Mouse (Mus musculus): ENCODE measurements around the gene Treml2. TPM values are rescaled to one million over a fixed set of nuclear protein-coding genes. Genes with fewer than 3 reads are reported as not detected.
"Not testable (repeated sequence)": the region's sequence is repeated elsewhere in the genome, so short reads cannot be mapped to it uniquely, and the experiment has no call there.

Gene Treml2
- polyA plus RNA-seq, 1 experiment from 2014 or later, result not detected

- Histone ChIP-seq H3K4me1 (replicated peaks; ENCODE audit: control insufficient read depth, insufficient read depth, low read length) (no peaks in the 10 kb centered on the region), H3K27ac (ENCODE audit: low read length) (no peak overlapping the region), H3K4me2 (ENCODE audit: low read length) (no peak overlapping the region), H3K9ac (replicated peaks; ENCODE audit: low read depth, low read length) (no peak overlapping the region), H3K27me3 (replicated peaks; ENCODE audit: control insufficient read depth, insufficient read depth, low read length) (no peaks in the 10 kb centered on the region), H3K9me3 (ENCODE audit: control insufficient read depth, low read length) (no peaks in the 10 kb centered on the region), H3K4me3 (replicated peaks; ENCODE audit: low read length) (no peak overlapping the region), H3K36me3 (ENCODE audit: control insufficient read depth, insufficient read depth) (no peaks in the 10 kb centered on the region)
- ATAC-seq, result no peak
- WGBS, result 76% methylated on average over 2 of the region's 2 CpGs
These were observed 12.8 kb downstream of the Treml2 start for GRCm38 (mm10) chr17:48312124-48312523.

DNA sequence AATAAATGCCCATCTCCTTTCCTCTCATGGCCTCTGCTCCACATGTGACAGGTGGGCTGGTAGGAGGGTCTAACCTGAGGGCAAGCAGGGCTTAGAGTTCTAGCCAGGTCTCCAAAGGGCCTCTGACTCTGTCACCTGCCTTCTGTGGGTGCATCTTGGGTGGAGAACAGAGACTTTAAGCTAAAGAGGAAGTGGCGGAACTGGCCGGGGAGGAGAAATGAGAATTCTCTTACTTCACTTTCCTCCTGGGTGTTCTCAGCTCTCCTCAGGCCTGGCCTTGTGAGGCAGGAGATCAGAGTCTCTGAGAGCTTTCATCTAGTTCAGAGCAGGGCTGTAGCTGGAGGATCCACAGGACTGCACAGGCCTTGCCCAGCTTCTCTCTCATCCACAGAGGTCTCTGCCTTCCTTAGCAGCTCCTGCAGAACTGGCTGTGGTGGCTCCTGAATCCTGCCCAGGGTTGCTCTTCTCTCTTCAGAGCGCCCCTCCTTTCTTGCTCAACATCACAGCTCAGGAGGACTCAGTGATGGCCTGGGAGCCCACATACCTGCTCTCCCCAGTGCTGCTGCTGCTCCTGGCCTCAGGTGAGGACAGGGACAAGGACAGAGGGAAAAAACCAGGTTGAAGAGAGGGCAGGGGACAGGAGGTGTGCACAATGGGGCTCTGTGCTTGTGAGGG is 16.7 kb downstream of the Treml2 start, which contains the start of gene B430306N03Rik:
Gene B430306N03Rik (plus strand): TSS at position 237 of the 675 bp plus-strand sequence.
- not testable (repeated sequence) for H3K4me2 ChIP-seq (ENCODE audit: low read length); H3K9me3 ChIP-seq (ENCODE audit: control insufficient read depth, low read length); H3K36me3 ChIP-seq (ENCODE audit: control insufficient read depth, insufficient read depth); H3K4me1 ChIP-seq (replicated peaks; ENCODE audit: control insufficient read depth, insufficient read depth, low read length); H3K27me3 ChIP-seq (replicated peaks; ENCODE audit: control insufficient read depth, insufficient read depth, low read length); H3K4me3 ChIP-seq (replicated peaks; ENCODE audit: low read length); H3K27ac ChIP-seq (ENCODE audit: low read length); H3K9ac ChIP-seq (replicated peaks; ENCODE audit: low read depth, low read length); ATAC-seq
- WGBS, result 88% methylated on average over 3 of the region's 3 CpGs

DNA sequence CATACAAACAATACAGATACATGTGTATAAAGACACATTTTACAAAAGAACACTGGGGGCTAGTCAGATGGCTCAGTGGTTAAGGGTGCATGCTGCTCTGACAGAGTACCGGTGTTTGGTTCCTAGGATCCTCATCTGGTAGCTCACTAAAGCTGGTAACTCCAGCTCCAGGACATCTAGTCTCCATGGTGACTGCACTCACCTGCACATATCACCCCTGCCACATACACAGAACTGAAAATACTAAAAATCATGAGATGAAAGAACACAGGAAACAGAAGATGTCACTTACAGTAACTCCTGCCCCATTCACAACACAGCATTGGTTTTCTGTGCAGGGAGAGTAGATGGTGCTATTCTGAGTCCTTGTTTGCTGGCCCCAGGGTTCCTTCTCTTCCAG is 19.4 kb downstream of the Treml2 start:
- Histone ChIP-seq H3K9ac (replicated peaks; ENCODE audit: low read depth, low read length) (no peak overlapping the region), H3K27me3 (replicated peaks; ENCODE audit: control insufficient read depth, insufficient read depth, low read length) (no peaks in the 10 kb centered on the region), H3K4me3 (replicated peaks; ENCODE audit: low read length) (no peak overlapping the region), H3K4me1 (replicated peaks; ENCODE audit: control insufficient read depth, insufficient read depth, low read length) (no peaks in the 10 kb centered on the region), H3K9me3 (ENCODE audit: control insufficient read depth, low read length) (no peaks in the 10 kb centered on the region), H3K4me2 (ENCODE audit: low read length) (no peak overlapping the region), H3K36me3 (ENCODE audit: control insufficient read depth, insufficient read depth) (no peaks in the 10 kb centered on the region), H3K27ac (ENCODE audit: low read length) (no peak overlapping the region)
- no peak for ATAC-seq
- 88% methylated on average over 1 of the region's 1 CpGs for WGBS

GRCm38 (mm10) chr17:48321279-48321678 is 22.0 kb downstream of the Treml2 start:
- no peak overlapping the region for H3K4me2 ChIP-seq (ENCODE audit: low read length)
- H3K4me3 ChIP-seq (replicated peaks; ENCODE audit: low read length), result no peak overlapping the region
- 89% methylated on average over 2 of the region's 2 CpGs for WGBS
- no peaks in the 10 kb centered on the region for H3K27me3 ChIP-seq (replicated peaks; ENCODE audit: control insufficient read depth, insufficient read depth, low read length)
- no peaks in the 10 kb centered on the region for H3K4me1 ChIP-seq (replicated peaks; ENCODE audit: control insufficient read depth, insufficient read depth, low read length)
- H3K9me3 ChIP-seq (ENCODE audit: control insufficient read depth, low read length), result no peaks in the 10 kb centered on the region
- no peaks in the 10 kb centered on the region for H3K36me3 ChIP-seq (ENCODE audit: control insufficient read depth, insufficient read depth)
- no peak overlapping the region for H3K9ac ChIP-seq (replicated peaks; ENCODE audit: low read depth, low read length)
- no peak for ATAC-seq
- H3K27ac ChIP-seq (ENCODE audit: low read length), result no peak overlapping the region

- Histone ChIP-seq H3K9ac (replicated peaks; ENCODE audit: low read depth, low read length) (no peak overlapping the region), H3K4me3 (replicated peaks; ENCODE audit: low read length) (no peak overlapping the region), H3K9me3 (ENCODE audit: control insufficient read depth, low read length) (no peaks in the 10 kb centered on the region), H3K27ac (ENCODE audit: low read length) (no peak overlapping the region), H3K4me1 (replicated peaks; ENCODE audit: control insufficient read depth, insufficient read depth, low read length) (no peaks in the 10 kb centered on the region), H3K36me3 (ENCODE audit: control insufficient read depth, insufficient read depth) (no peaks in the 10 kb centered on the region), H3K4me2 (ENCODE audit: low read length) (no peak overlapping the region), H3K27me3 (replicated peaks; ENCODE audit: control insufficient read depth, insufficient read depth, low read length) (no peaks in the 10 kb centered on the region)
- ATAC-seq, result no peak
- 67% methylated on average over 3 of the region's 3 CpGs for WGBS
These were observed 23.9 kb downstream of the Treml2 start for GRCm38 (mm10) chr17:48323236-48323635.

GRCm38 (mm10) chr17:48324258-48324657 is 25.0 kb downstream of the Treml2 start:
- WGBS, result 97% methylated on average over 5 of the region's 5 CpGs
- Histone ChIP-seq H3K9ac (replicated peaks; ENCODE audit: low read depth, low read length) (no peak overlapping the region), H3K27me3 (replicated peaks; ENCODE audit: control insufficient read depth, insufficient read depth, low read length) (no peaks in the 10 kb centered on the region), H3K4me2 (ENCODE audit: low read length) (no peak overlapping the region), H3K4me3 (replicated peaks; ENCODE audit: low read length) (no peak overlapping the region), H3K36me3 (ENCODE audit: control insufficient read depth, insufficient read depth) (no peaks in the 10 kb centered on the region), H3K9me3 (ENCODE audit: control insufficient read depth, low read length) (no peaks in the 10 kb centered on the region), H3K4me1 (replicated peaks; ENCODE audit: control insufficient read depth, insufficient read depth, low read length) (no peaks in the 10 kb centered on the region), H3K27ac (ENCODE audit: low read length) (no peak overlapping the region)
- no peak for ATAC-seq

GRCm38 (mm10) chr17:48325093-48325492 is 25.8 kb downstream of the Treml2 start:
- H3K27me3 ChIP-seq (replicated peaks; ENCODE audit: control insufficient read depth, insufficient read depth, low read length), result no peaks in the 10 kb centered on the region
- H3K4me2 ChIP-seq (ENCODE audit: low read length), result no peak overlapping the region
- no peak overlapping the region for H3K27ac ChIP-seq (ENCODE audit: low read length)
- no peak overlapping the region for H3K9ac ChIP-seq (replicated peaks; ENCODE audit: low read depth, low read length)
- no peak for ATAC-seq
- H3K36me3 ChIP-seq (ENCODE audit: control insufficient read depth, insufficient read depth), result no peaks in the 10 kb centered on the region
- no peaks in the 10 kb centered on the region for H3K4me1 ChIP-seq (replicated peaks; ENCODE audit: control insufficient read depth, insufficient read depth, low read length)
- no peak overlapping the region for H3K4me3 ChIP-seq (replicated peaks; ENCODE audit: low read length)
- WGBS, result 95% methylated on average over 6 of the region's 6 CpGs
- H3K9me3 ChIP-seq (ENCODE audit: control insufficient read depth, low read length), result no peaks in the 10 kb centered on the region

GRCm38 (mm10) chr17:48325638-48326037 is 26.3 kb downstream of the Treml2 start:
- 91% methylated on average over 11 of the region's 11 CpGs for WGBS

GRCm38 (mm10) chr17:48326656-48327055 is 27.4 kb downstream of the Treml2 start:
- WGBS, result 75% methylated on average over 4 of the region's 4 CpGs
- no peak overlapping the region for H3K9ac ChIP-seq (replicated peaks; ENCODE audit: low read depth, low read length)
- no peak overlapping the region for H3K27ac ChIP-seq (ENCODE audit: low read length)
- H3K4me2 ChIP-seq (ENCODE audit: low read length), result no peak overlapping the region
- no peaks in the 10 kb centered on the region for H3K36me3 ChIP-seq (ENCODE audit: control insufficient read depth, insufficient read depth)
- ATAC-seq, result no peak
- no peak overlapping the region for H3K4me3 ChIP-seq (replicated peaks; ENCODE audit: low read length)
- no peaks in the 10 kb centered on the region for H3K4me1 ChIP-seq (replicated peaks; ENCODE audit: control insufficient read depth, insufficient read depth, low read length)
- H3K9me3 ChIP-seq (ENCODE audit: control insufficient read depth, low read length), result no peaks in the 10 kb centered on the region
- no peaks in the 10 kb centered on the region for H3K27me3 ChIP-seq (replicated peaks; ENCODE audit: control insufficient read depth, insufficient read depth, low read length)

More at GRCm38 (mm10) chr17:48325638-48326037, 26.3 kb downstream of the Treml2 start:
- Histone ChIP-seq H3K9me3 (ENCODE audit: control insufficient read depth, low read length) (no peaks in the 10 kb centered on the region), H3K4me3 (replicated peaks; ENCODE audit: low read length) (no peak overlapping the region), H3K4me1 (replicated peaks; ENCODE audit: control insufficient read depth, insufficient read depth, low read length) (no peaks in the 10 kb centered on the region), H3K27ac (ENCODE audit: low read length) (no peak overlapping the region), H3K4me2 (ENCODE audit: low read length) (no peak overlapping the region), H3K27me3 (replicated peaks; ENCODE audit: control insufficient read depth, insufficient read depth, low read length) (no peaks in the 10 kb centered on the region), H3K9ac (replicated peaks; ENCODE audit: low read depth, low read length) (no peak overlapping the region), H3K36me3 (ENCODE audit: control insufficient read depth, insufficient read depth) (no peaks in the 10 kb centered on the region)
- no peak for ATAC-seq

- no peak overlapping the region for H3K27ac ChIP-seq (ENCODE audit: low read length)
- H3K4me2 ChIP-seq (ENCODE audit: low read length), result no peak overlapping the region
- WGBS, result 92% methylated on average over 2 of the region's 2 CpGs
- ATAC-seq, result no peak
- no peaks in the 10 kb centered on the region for H3K4me1 ChIP-seq (replicated peaks; ENCODE audit: control insufficient read depth, insufficient read depth, low read length)
- H3K36me3 ChIP-seq (ENCODE audit: control insufficient read depth, insufficient read depth), result no peaks in the 10 kb centered on the region
- H3K9ac ChIP-seq (replicated peaks; ENCODE audit: low read depth, low read length), result no peak overlapping the region
- H3K9me3 ChIP-seq (ENCODE audit: control insufficient read depth, low read length), result no peaks in the 10 kb centered on the region
- no peaks in the 10 kb centered on the region for H3K27me3 ChIP-seq (replicated peaks; ENCODE audit: control insufficient read depth, insufficient read depth, low read length)
- H3K4me3 ChIP-seq (replicated peaks; ENCODE audit: low read length), result no peak overlapping the region
These were observed 33.2 kb downstream of the Treml2 start for GRCm38 (mm10) chr17:48332524-48332923.

All from forebrain, embryonic 16.5 days (tissue).